9 mouse cellular contexts compared by ENCODE assay signal in the genomic region with DNA sequence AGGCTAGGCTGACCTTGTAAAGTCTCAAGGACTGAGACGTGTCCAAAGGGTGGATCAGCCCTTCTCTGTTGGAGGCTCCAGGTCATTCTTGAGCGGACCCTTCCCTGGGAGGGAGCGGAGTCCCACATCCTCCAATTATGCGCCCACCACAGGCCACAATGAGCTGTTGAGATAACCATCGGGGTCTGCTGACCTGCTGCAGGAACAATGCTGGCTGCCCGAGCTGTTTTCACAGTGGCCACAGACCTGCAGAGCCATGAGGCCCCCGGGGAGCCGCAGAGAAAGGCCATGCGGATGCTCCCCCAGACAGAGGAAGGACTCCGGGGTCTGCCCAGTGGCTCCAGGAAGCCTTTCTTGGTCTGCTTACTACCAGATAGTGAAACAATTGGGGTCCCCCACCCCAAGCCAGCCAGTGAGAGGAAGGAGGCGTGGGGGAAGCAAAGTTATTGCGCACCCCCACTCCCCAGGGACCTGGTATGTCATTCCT. TPM values are rescaled to one million over a fixed set of nuclear protein-coding genes. Genes with fewer than 3 reads are reported as not detected.
A peak's percentile ranks its signal among the peaks of the same experiment; 100 is the strongest.
DNase-seq lines count a peak whose midpoint lies in the region; ATAC-seq and TF ChIP-seq lines count a peak whose summit lies in the region.
"Had no signal": no experiment of that assay in that cellular context is flagged by ENCODE, and none has a peak within 500 bp of the region (broad histone marks: within the 10 kb centered on the region; RNA-seq: fewer than 3 reads in every experiment).

No protein-coding gene starts in this region.

- no peak for TF ChIP-seq CTCF in brain, embryonic 14.5 days (IDR thresholded peaks at IDR 0.05; ENCODE audit: borderline replicate concordance, extremely low read depth, insufficient read depth, insufficient read length)
- TF ChIP-seq CTCF in lung, postnatal 0 days (IDR thresholded peaks at IDR 0.05) = no peak

- DNase-seq in brain, embryonic 14.5 days (ENCODE audit: low read depth) = peak; percentile 17
- DNase-seq in embryonic facial prominence, embryonic 10.5 days (ENCODE audit: low spot score) = peak; percentile 45
- peak; percentile 58 to 60 for DNase-seq in heart, postnatal 36 days
- DNase-seq in lung, postnatal 0 days (ENCODE audit: low spot score) = no peak
- DNase-seq in cerebellum, postnatal 10 days = no peak
- no peak for DNase-seq in ovary, postnatal 10 days (ENCODE audit: low spot score)
- DNase-seq: cerebellum, adult 9-11 months had no signal

- H3K4me3 ChIP-seq in embryonic facial prominence, embryonic 10.5 days = peak overlapping the region; percentile 11; the same call in 1 of the 2 replicates
- H3K4me3 ChIP-seq in lung, postnatal 0 days (ENCODE audit: low read depth, low read length) = no peak overlapping the region

- TF ChIP-seq POLR2A in brain, embryonic 14.5 days (IDR thresholded peaks at IDR 0.05; ENCODE audit: borderline replicate concordance, extremely low read depth, insufficient read depth, insufficient read length, poor library complexity, severe bottlenecking) = no peak

- H3K4me1 ChIP-seq in embryonic facial prominence, embryonic 10.5 days = peaks cover 40% of the 10 kb centered on the region
- H3K4me1 ChIP-seq in lung, postnatal 0 days (ENCODE audit: insufficient read depth, low read depth, low read length) = 0 out of 2 replicates have a peak, but pooled peaks cover 4% of the 10 kb centered on the region

- no peak overlapping the region for H3K4me2 ChIP-seq in lung, postnatal 0 days (replicated peaks; ENCODE audit: low read depth, low read length)

- 41% methylated on average over 12 of the region's 12 CpGs for WGBS in embryonic facial prominence, embryonic 10.5 days
- WGBS in lung, postnatal 0 days = 44% methylated on average over 11 of the region's 12 CpGs

- no peak overlapping the region for H3K9ac ChIP-seq in lung, postnatal 0 days (replicated peaks; ENCODE audit: low read depth)

- peaks cover 51% of the 10 kb centered on the region for H3K36me3 ChIP-seq in embryonic facial prominence, embryonic 10.5 days (replicated peaks)
- peaks cover 28% of the 10 kb centered on the region for H3K36me3 ChIP-seq in lung, postnatal 0 days (ENCODE audit: insufficient read depth, low read length)

- intact Hi-C loops in heart, postnatal 36 days (cut with DNase I) = loop anchor here (2.0 kb wide), 1 partner anchor 16 kb away; no protein-coding TSS in a partner anchor

- peak; percentile 74 for ATAC-seq in lung, postnatal 0 days
- no peak for ATAC-seq in granulocyte monocyte progenitor cell, adult 5-6 weeks (replicated peaks; ENCODE audit: poor library complexity, severe bottlenecking)

- peak; percentile 36; the same call in 1 of the 2 replicates for TF ChIP-seq EP300 in lung, postnatal 0 days (IDR thresholded peaks at IDR 0.05)

- H3K27me3 ChIP-seq in embryonic facial prominence, embryonic 10.5 days (replicated peaks; ENCODE audit: low read depth, poor library complexity, severe bottlenecking) = no peaks in the 10 kb centered on the region
- no peaks in the 10 kb centered on the region for H3K27me3 ChIP-seq in lung, postnatal 0 days (replicated peaks; ENCODE audit: insufficient read depth, low read length)

- H3K27ac ChIP-seq in embryonic facial prominence, embryonic 10.5 days (replicated peaks) = peak overlapping the region; percentile 85
- no peak overlapping the region for H3K27ac ChIP-seq in lung, postnatal 0 days (ENCODE audit: low read length)
- H3K27ac ChIP-seq: macrophage had no signal

- no peaks in the 10 kb centered on the region for H3K9me3 ChIP-seq in embryonic facial prominence, embryonic 10.5 days
- no peaks in the 10 kb centered on the region for H3K9me3 ChIP-seq in lung, postnatal 0 days (ENCODE audit: low read length)

RNA-seq across cellular contexts. Expression of a gene that starts 37.4 kb away (rescaled TPM):
- 67.2 and 96.3 TPM in 2 replicates for polyA plus RNA-seq in brain, embryonic 14.5 days (2012; rRNA removed)
- polyA plus RNA-seq in embryonic facial prominence, embryonic 10.5 days (2016; fragmentation: Nextera tagmentation; extraction: Ambion mirVana) = 55.5 and 59.2 TPM in 2 replicates
- 100 to 1,000 TPM; 101 to 102 TPM for total RNA-seq in heart, postnatal 36 days (2021)
- 92.6 and 119 TPM in 2 replicates for polyA plus RNA-seq in lung, postnatal 0 days (2015; fragmentation: Nextera tagmentation; extraction: Ambion mirVana)
- 42.8 and 42.9 TPM in 2 replicates for total RNA-seq in granulocyte monocyte progenitor cell, adult 5-6 weeks (2014; fragmentation: Nextera tagmentation)
- 18.9 and 30.2 TPM in 2 replicates for total RNA-seq in granulocyte monocyte progenitor cell, adult 5-6 weeks (2017)

Comparison
In these comparisons a context has a peak if more than half of its experiments do, and no peak if none do; other contexts are left out.
1. DNase-seq: peak in brain, embryonic 14.5 days (single experiment), embryonic facial prominence, embryonic 10.5 days (single experiment) and heart, postnatal 36 days (2 of 2); none in lung, postnatal 0 days (single experiment), cerebellum, postnatal 10 days (0 of 2) and ovary, postnatal 10 days (single experiment).